Mouse (Mus musculus): Measurements from ENCODE around the gene Elovl2. TPM values are rescaled to one million over a fixed set of nuclear protein-coding genes. Genes with fewer than 3 reads are reported as not detected.

Elovl2 gene
- polyA plus RNA-seq, 1 experiment from 2014 or later, result 0.39 TPM

DNA sequence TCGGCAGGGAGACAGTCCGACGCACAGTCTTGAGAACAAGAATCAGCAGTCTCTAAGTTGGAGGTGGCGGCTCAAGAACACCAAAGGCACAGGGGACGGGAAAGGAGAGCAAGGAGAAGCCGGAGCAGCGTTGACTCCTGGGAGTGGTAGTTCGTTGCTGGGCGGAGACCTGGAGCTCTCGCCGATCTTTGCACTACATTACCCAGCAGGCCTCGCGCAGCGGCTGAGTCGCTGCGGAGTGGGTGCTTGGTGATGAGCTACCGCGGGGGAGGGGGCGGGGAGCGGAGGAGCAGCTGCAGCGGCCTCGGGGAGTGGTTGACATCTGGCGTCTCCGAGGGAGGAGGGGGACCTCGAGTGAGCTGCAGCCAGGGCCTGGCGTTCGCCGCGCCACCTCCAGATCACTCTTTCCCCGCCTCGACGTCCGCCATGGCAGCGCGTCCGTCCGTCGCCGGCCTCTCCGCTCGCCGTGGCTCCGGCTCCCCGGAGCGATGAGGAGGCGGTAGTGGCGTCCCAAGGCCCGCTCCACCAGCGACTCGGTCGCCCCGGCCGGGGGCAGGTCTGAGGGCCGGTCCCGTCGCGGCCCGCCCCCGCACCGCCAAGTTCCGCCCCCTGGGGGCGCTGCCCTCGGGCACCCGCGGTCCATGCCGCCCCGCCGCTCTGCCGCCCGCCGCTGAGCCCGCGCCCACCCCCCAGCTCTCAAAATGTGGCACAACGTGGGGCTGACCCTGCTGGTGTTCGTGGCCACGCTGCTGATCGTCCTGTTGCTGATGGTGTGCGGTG, 29.5 kb upstream of the Elovl2 start, which contains the start of gene Smim13:
TSS of gene Smim13 (plus strand) at position 307 of the 780 bp plus-strand sequence.
- TF ChIP-seq CTCF (IDR thresholded peaks at IDR 0.05) (peak; percentile 50), EP300 (IDR thresholded peaks at IDR 0.05) (no peak)
- H3K4me3 ChIP-seq (ENCODE audit: low read depth, low read length), result peak within 1 kb of the TSS; percentile 77
- ATAC-seq, result peak; percentile 97
- peak within 1 kb of the TSS; percentile 63 for H3K9ac ChIP-seq (replicated peaks; ENCODE audit: low read depth)
- H3K9me3 ChIP-seq (ENCODE audit: low read length), result no peaks in the 10 kb centered on the region
- H3K36me3 ChIP-seq (ENCODE audit: insufficient read depth, low read length), result no peaks in the 10 kb centered on the region
- no peaks in the 10 kb centered on the region for H3K27me3 ChIP-seq (replicated peaks; ENCODE audit: insufficient read depth, low read length)
- peak within 1 kb of the TSS; percentile 90 for H3K4me2 ChIP-seq (replicated peaks; ENCODE audit: low read depth, low read length)
- peak within 1 kb of the TSS; percentile 78 for H3K27ac ChIP-seq (ENCODE audit: low read length)
- WGBS, result under 1% methylated on average over 41 of the region's 78 CpGs
- no peaks in the 10 kb centered on the region for H3K4me1 ChIP-seq (ENCODE audit: insufficient read depth, low read depth, low read length)
- DNase-seq (ENCODE audit: low spot score), result peak; percentile 99

DNA sequence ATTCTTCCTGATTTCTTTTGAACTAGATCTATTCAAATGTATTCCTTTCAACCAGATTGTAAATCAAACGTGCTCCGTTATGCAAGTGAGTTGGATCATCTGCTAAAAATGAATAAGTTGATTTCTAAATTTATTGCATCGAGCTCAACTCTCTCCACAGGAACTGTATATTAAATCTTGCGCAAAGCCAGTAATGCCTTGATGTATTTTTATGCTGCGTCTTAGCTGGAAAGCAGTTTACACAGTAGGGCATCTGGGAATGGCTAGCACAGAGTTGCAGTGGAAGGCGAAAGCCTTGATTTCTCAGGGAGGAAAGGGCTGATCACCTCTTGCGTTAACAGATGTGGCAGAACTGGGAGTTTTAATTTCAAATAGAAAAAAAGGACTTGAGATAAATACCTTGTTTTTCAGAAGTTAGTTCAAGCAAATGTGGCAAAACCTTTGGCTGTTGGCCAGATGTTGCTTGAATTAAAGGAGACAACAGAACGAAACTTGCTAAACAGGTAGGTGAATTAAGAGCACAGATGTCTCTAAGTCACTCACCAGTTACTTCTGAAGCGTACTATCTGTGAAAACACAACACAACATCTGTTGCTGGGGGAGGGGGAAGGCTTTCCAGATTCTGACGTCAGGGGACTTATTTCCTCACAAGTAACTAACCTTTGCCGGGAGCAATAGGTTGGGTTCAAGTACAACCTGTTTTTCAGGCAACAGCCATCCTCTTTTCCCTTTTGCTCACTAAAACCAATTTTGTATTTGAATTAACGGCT, 28.7 kb upstream of the Elovl2 start:
- WGBS, result 35% methylated on average over 12 of the region's 12 CpGs
- no peak for DNase-seq (ENCODE audit: low spot score)
- peak overlapping the region; percentile 57 for H3K27ac ChIP-seq (ENCODE audit: low read length)
- peak overlapping the region; percentile 90 for H3K4me2 ChIP-seq (replicated peaks; ENCODE audit: low read depth, low read length)
- H3K9ac ChIP-seq (replicated peaks; ENCODE audit: low read depth), result 0 out of 2 replicates have a peak overlapping the region, but pooled peaks have one; percentile 20
- H3K4me1 ChIP-seq (ENCODE audit: insufficient read depth, low read depth, low read length), result no peaks in the 10 kb centered on the region
- no peaks in the 10 kb centered on the region for H3K36me3 ChIP-seq (ENCODE audit: insufficient read depth, low read length)
- H3K4me3 ChIP-seq (ENCODE audit: low read depth, low read length), result peak overlapping the region; percentile 77
- TF ChIP-seq CTCF (IDR thresholded peaks at IDR 0.05), result no peak
- TF ChIP-seq EP300 (IDR thresholded peaks at IDR 0.05), result no peak
- H3K27me3 ChIP-seq (replicated peaks; ENCODE audit: insufficient read depth, low read length), result no peaks in the 10 kb centered on the region
- no peaks in the 10 kb centered on the region for H3K9me3 ChIP-seq (ENCODE audit: low read length)
- ATAC-seq, result no peak

DNA sequence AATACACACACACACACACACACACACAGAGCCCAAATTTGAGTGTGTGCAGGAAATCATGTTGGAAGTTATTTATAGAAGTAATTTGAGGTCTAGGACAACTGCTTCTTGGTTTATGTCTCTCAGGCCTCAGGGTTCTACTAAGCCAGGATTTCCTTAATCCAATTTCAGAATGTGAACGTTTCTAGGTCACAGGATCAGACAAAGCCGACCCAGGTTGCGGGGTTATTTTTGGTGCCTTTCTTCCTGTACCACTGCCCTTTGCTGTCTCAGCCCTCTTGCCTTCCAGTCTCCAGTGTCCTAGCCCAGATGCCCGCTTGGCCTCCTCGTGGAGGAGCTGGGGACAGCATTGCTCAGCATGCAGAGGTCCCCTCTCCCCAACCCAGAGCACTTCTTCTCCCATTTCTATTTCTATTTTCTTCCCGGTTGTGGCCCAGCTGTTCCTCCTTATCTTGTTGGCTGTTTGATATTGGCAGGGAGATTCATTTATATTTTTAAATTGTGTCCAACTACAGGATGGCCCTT, 24.2 kb upstream of the Elovl2 start:
- TF ChIP-seq EP300 (IDR thresholded peaks at IDR 0.05) (no peak), CTCF (IDR thresholded peaks at IDR 0.05) (no peak)
- Histone ChIP-seq H3K4me2 (replicated peaks; ENCODE audit: low read depth, low read length) (no peak overlapping the region), H3K36me3 (ENCODE audit: insufficient read depth, low read length) (no peaks in the 10 kb centered on the region), H3K4me3 (ENCODE audit: low read depth, low read length) (no peak overlapping the region), H3K9me3 (ENCODE audit: low read length) (no peaks in the 10 kb centered on the region), H3K4me1 (ENCODE audit: insufficient read depth, low read depth, low read length) (no peaks in the 10 kb centered on the region), H3K27ac (ENCODE audit: low read length) (no peak overlapping the region), H3K27me3 (replicated peaks; ENCODE audit: insufficient read depth, low read length) (no peaks in the 10 kb centered on the region), H3K9ac (replicated peaks; ENCODE audit: low read depth) (no peak overlapping the region)
- 55% methylated on average over 6 of the region's 6 CpGs for WGBS
- ATAC-seq, result no peak
- no peak for DNase-seq (ENCODE audit: low spot score)

DNA sequence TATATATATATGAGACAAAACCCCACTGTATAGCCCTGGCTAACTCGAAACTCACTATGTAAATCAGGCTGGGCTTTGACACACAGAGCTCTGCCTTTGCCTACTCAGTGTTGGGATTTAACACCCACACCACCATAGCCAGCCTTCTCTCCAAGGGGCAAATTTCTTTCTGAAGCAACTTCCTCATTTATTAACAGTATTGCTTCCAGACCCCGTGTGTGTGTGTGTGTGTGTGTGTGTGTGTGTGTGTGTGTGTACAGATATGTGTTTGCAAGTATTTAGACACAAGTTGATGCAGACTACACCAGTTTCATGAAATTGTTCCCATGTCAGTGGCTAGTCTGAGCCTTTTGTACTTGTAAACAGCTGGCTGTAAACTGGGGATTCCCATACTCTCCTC, 21.4 kb upstream of the Elovl2 start:
- TF ChIP-seq CTCF (IDR thresholded peaks at IDR 0.05) (no peak), EP300 (IDR thresholded peaks at IDR 0.05) (no peak)
- WGBS, result 57% methylated on average over 2 of the region's 2 CpGs
- no peaks in the 10 kb centered on the region for H3K36me3 ChIP-seq (ENCODE audit: insufficient read depth, low read length)
- no peaks in the 10 kb centered on the region for H3K4me1 ChIP-seq (ENCODE audit: insufficient read depth, low read depth, low read length)
- no peaks in the 10 kb centered on the region for H3K27me3 ChIP-seq (replicated peaks; ENCODE audit: insufficient read depth, low read length)
- no peak overlapping the region for H3K4me3 ChIP-seq (ENCODE audit: low read depth, low read length)
- H3K4me2 ChIP-seq (replicated peaks; ENCODE audit: low read depth, low read length), result no peak overlapping the region
- DNase-seq (ENCODE audit: low spot score) (no peak), ATAC-seq (no peak)
- no peaks in the 10 kb centered on the region for H3K9me3 ChIP-seq (ENCODE audit: low read length)
- H3K9ac ChIP-seq (replicated peaks; ENCODE audit: low read depth), result no peak overlapping the region
- H3K27ac ChIP-seq (ENCODE audit: low read length), result no peak overlapping the region

DNA sequence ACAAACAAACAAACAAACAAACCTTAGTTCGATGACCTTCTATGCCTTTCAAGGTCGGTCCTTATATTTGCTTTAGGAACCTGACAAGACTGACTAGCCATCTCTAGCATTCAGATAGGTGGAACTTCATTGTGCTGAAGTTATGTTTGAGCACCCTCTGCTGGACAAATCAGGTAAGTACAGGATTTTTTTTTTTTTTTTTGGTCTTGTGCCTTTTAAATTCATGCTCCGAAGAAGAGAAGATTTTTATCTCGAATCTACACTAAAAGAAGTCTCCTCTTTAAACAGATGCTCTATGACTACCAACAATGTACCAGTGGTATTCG, 18.6 kb upstream of the Elovl2 start:
- H3K9me3 ChIP-seq (ENCODE audit: low read length), result no peaks in the 10 kb centered on the region
- H3K4me1 ChIP-seq (ENCODE audit: insufficient read depth, low read depth, low read length), result no peaks in the 10 kb centered on the region
- H3K4me2 ChIP-seq (replicated peaks; ENCODE audit: low read depth, low read length), result no peak overlapping the region
- ATAC-seq, result no peak
- WGBS, result 1% methylated on average over 5 of the region's 5 CpGs
- H3K27ac ChIP-seq (ENCODE audit: low read length), result no peak overlapping the region
- no peak overlapping the region for H3K9ac ChIP-seq (replicated peaks; ENCODE audit: low read depth)
- DNase-seq (ENCODE audit: low spot score), result peak; percentile 72
- no peak for TF ChIP-seq EP300 (IDR thresholded peaks at IDR 0.05)
- peak; percentile 88 for TF ChIP-seq CTCF (IDR thresholded peaks at IDR 0.05)
- H3K36me3 ChIP-seq (ENCODE audit: insufficient read depth, low read length), result no peaks in the 10 kb centered on the region
- H3K27me3 ChIP-seq (replicated peaks; ENCODE audit: insufficient read depth, low read length), result no peaks in the 10 kb centered on the region
- no peak overlapping the region for H3K4me3 ChIP-seq (ENCODE audit: low read depth, low read length)

DNA sequence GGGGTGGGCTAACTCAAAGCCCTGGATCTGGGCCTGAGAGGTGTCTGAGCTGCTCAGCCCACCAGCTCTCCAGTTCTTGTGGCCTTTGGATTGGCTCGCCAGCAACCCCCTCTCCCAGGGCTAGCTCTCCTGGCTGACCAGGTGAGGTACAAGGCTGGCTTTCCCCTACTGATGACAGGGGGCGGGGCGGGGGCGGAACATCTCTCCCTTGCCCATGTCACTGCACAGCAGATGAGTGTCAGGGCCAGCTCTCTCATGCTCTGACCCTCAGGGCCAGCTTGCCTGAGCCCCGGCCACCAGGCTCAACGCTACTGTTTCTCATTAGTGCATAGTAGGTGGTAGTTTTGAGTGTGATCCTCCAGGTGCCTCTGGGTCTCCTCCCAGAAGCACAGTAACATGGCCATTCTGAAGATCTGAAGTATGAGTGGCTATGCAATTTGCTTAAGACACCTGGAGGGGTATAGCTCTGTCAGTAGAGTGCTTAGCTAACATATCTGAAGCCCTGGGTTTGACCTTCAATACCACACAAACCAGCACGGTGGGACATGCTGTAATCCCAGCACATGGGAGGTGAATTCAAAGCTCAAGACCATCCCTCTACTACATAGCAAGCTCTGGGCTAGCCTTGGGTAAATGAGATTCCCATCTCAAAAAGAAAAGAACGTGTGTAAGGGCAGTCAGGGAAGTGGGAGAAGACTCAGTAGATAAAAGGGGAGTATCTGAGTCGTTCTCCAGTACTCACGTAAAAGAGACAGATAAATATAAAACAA, 18.0 kb upstream of the Elovl2 start:
- Histone ChIP-seq H3K4me2 (replicated peaks; ENCODE audit: low read depth, low read length) (no peak overlapping the region), H3K36me3 (ENCODE audit: insufficient read depth, low read length) (no peaks in the 10 kb centered on the region), H3K27me3 (replicated peaks; ENCODE audit: insufficient read depth, low read length) (no peaks in the 10 kb centered on the region), H3K4me1 (ENCODE audit: insufficient read depth, low read depth, low read length) (no peaks in the 10 kb centered on the region), H3K4me3 (ENCODE audit: low read depth, low read length) (no peak overlapping the region), H3K27ac (ENCODE audit: low read length) (no peak overlapping the region), H3K9ac (replicated peaks; ENCODE audit: low read depth) (no peak overlapping the region), H3K9me3 (ENCODE audit: low read length) (no peaks in the 10 kb centered on the region)
- DNase-seq (ENCODE audit: low spot score) (no peak), ATAC-seq (no peak)
- TF ChIP-seq CTCF (IDR thresholded peaks at IDR 0.05) (no peak), EP300 (IDR thresholded peaks at IDR 0.05) (no peak)
- WGBS, result 64% methylated on average over 10 of the region's 10 CpGs
